Mouse (Mus musculus): Measurements from ENCODE around the gene Tmem60. TPM values are rescaled to one million over a fixed set of nuclear protein-coding genes. Genes with fewer than 3 reads are reported as not detected.

Tmem60 gene
- polyA plus RNA-seq, 1 experiment from 2014 or later = 60.8 TPM

DNA sequence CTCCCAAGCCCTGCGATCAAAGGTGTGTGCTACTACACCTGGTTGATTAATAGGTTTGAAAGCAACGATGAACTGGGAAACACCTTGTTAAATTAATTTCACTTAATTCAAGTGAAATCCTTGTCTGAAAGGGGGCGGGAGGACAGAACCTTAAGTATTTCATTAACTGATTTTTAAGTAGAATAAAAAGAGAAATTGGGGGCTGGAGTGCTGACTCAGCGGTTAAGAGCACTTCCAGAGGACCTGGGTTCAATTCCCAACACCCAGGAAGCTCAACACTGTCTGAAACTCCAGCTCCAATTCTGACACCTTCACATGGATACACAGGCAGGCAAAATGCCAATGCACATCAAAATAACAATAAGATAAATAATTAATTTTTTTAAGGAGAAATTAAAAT, 37.0 kb downstream of the Tmem60 start:
- WGBS = 95% methylated on average over 4 of the region's 4 CpGs
- H3K4me3 ChIP-seq = no peak overlapping the region
- no peaks in the 10 kb centered on the region for H3K27me3 ChIP-seq (replicated peaks)

DNA sequence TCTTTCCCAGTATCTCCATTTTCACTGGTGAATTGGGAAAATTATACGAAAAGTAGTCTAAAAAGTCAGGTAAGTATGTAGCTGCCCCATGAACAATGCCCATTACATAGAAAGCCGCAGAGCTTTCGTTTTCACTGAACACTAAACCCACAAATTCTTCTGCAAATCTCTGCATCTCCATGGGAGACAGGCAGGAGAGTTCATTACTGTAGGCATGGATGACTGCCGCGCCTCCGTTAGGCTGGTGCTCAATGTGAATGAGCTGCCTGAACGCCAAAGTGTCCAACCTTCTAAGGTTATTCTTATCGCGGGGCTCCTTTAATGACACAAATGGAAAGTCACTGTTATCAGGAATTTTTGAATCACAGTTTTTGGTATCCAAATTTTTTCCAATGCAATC, 37.6 kb downstream of the Tmem60 start:
- no peaks in the 10 kb centered on the region for H3K4me1 ChIP-seq
- no peaks in the 10 kb centered on the region for H3K9me3 ChIP-seq
- ATAC-seq (replicated peaks) = no peak
- 61% methylated on average over 9 of the region's 9 CpGs for WGBS
- H3K27ac ChIP-seq = no peak overlapping the region
- H3K9ac ChIP-seq = no peak overlapping the region
- no peaks in the 10 kb centered on the region for H3K36me3 ChIP-seq (replicated peaks)
- no peak overlapping the region for H3K4me3 ChIP-seq
- no peak overlapping the region for H3K4me2 ChIP-seq
- no peaks in the 10 kb centered on the region for H3K27me3 ChIP-seq (replicated peaks)

More for the DNA sequence above, 37.0 kb downstream of the Tmem60 start:
- no peak for ATAC-seq (replicated peaks)
- Histone ChIP-seq H3K27ac (no peak overlapping the region), H3K9ac (no peak overlapping the region), H3K9me3 (no peaks in the 10 kb centered on the region), H3K4me2 (no peak overlapping the region), H3K4me1 (no peaks in the 10 kb centered on the region), H3K36me3 (replicated peaks) (no peaks in the 10 kb centered on the region)

DNA sequence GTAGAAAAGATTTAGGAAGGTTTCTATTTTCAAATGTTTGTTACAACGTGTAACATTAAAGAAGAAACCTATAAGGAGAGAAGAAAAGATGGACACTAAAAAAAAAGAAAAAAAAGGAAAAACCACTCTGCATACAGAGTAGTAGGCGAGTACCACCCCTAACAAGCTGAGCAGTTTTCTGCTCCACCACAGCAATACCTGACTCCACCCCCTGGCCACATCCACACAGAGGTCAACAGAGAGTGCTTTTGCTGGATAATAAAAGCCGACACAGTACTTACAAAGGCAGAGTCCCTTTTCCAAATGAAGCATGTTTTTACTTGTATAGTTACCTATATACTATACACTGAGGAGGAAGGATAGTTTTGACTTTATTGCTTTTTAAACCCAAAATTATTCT, 42.6 kb downstream of the Tmem60 start:
- H3K4me3 ChIP-seq = no peak overlapping the region
- H3K27me3 ChIP-seq (replicated peaks) = no peaks in the 10 kb centered on the region
- no peak overlapping the region for H3K4me2 ChIP-seq
- H3K9ac ChIP-seq = no peak overlapping the region
- WGBS = 79% methylated on average over 3 of the region's 3 CpGs
- H3K4me1 ChIP-seq = no peaks in the 10 kb centered on the region
- no peaks in the 10 kb centered on the region for H3K9me3 ChIP-seq
- ATAC-seq (replicated peaks) = no peak
- no peak overlapping the region for H3K27ac ChIP-seq
- H3K36me3 ChIP-seq (replicated peaks) = no peaks in the 10 kb centered on the region

DNA sequence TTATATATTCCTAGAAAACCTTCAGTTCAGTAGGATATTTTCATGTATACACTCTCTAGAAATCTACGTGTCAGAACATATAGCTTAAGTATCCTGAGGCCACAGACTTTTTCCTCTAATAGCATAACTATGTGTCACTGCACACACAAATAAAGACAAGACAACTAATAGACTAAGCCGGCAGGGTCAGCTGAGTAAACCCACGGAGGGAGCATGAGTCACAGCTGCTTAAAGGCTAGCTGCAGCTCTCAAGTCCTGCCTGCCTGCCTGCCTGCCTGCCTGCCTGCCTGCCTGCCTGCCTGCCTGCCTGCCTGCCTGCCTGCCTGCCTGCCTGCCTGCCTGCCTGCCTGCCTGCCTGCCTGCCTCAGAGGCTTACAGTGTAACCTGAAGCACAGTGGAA, 43.5 kb downstream of the Tmem60 start:
- no peak overlapping the region for H3K9ac ChIP-seq
- 76% methylated on average over 3 of the region's 3 CpGs for WGBS

DNA sequence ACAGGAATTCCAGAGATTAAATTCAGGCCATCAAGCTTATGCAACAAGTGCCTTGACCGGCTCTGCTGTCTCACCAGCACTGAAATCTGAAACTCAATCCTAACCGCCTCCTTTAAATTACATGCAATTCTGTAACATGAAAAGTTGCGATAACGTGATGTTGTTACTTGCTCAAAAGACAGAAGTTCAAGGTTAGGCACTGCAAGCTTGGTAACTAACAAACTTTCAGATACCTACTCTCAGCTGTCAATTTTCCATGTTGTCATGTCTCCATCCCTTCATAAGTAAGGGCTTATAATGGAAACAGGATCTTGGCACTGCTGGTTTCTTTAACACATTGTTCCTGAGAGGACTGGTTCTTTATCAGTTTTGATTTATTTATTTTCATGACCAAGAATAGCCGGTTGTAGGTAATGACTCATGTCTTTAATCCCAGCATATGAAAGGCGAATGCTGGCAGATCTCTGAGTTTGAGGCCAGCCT, 47.7 kb downstream of the Tmem60 start:
- Histone ChIP-seq H3K9ac (no peak overlapping the region), H3K4me3 (no peak overlapping the region), H3K4me1 (no peaks in the 10 kb centered on the region), H3K4me2 (no peak overlapping the region), H3K27me3 (replicated peaks) (no peaks in the 10 kb centered on the region), H3K36me3 (replicated peaks) (no peaks in the 10 kb centered on the region), H3K9me3 (no peaks in the 10 kb centered on the region), H3K27ac (no peak overlapping the region)
- 84% methylated on average over 6 of the region's 6 CpGs for WGBS
- no peak for ATAC-seq (replicated peaks)

More for the DNA sequence above, 43.5 kb downstream of the Tmem60 start:
- no peak overlapping the region for H3K4me3 ChIP-seq
- no peaks in the 10 kb centered on the region for H3K27me3 ChIP-seq (replicated peaks)
- no peaks in the 10 kb centered on the region for H3K4me1 ChIP-seq
- no peak overlapping the region for H3K4me2 ChIP-seq
- H3K9me3 ChIP-seq = no peaks in the 10 kb centered on the region
- no peaks in the 10 kb centered on the region for H3K36me3 ChIP-seq (replicated peaks)
- no peak for ATAC-seq (replicated peaks)
- H3K27ac ChIP-seq = no peak overlapping the region

DNA sequence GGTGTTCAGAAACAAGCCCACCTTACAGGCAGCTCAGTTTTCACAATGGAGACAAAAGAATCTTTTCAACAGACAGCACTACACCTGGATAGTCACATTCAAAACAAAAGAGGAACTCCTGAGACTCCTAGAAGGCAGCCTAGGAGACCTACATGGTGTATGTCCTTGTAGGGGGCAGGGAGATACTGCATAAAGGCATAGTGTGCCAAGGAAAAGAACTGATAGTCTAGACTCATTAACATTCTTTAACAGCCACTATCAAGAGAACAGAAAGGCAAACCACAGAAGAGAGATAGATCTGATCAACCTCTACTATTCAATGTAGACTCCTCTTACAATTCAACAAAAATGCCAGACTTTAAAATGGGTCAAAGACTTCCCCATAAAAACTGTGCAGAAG, 48.4 kb downstream of the Tmem60 start:
- Histone ChIP-seq H3K9me3 (no peaks in the 10 kb centered on the region), H3K9ac (no peak overlapping the region), H3K36me3 (replicated peaks) (no peaks in the 10 kb centered on the region), H3K4me1 (no peaks in the 10 kb centered on the region), H3K27ac (no peak overlapping the region), H3K4me3 (no peak overlapping the region), H3K4me2 (no peak overlapping the region), H3K27me3 (replicated peaks) (no peaks in the 10 kb centered on the region)
- ATAC-seq (replicated peaks) = no peak

DNA sequence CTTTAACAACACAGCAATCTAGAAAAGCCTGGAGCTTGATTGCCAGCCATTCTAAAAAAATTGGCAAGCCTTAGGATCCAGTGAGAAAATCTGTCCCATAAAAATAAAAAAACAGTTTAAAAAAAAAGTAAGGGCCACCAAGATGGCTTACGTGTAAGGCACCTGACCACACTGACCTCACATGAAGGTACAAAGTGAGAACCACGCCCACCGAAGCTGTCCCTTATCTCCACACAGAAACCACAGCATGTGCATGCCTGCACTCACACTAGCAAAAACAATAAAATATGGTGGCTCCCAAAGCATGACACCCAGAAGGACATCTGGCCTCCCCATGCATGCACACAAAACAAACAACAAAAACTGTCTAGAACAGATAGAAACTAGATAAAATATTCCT, 49.3 kb downstream of the Tmem60 start:
- Histone ChIP-seq H3K4me1 (no peaks in the 10 kb centered on the region), H3K27ac (no peak overlapping the region), H3K36me3 (replicated peaks) (no peaks in the 10 kb centered on the region), H3K4me2 (no peak overlapping the region), H3K27me3 (replicated peaks) (no peaks in the 10 kb centered on the region), H3K9ac (no peak overlapping the region), H3K9me3 (no peaks in the 10 kb centered on the region), H3K4me3 (no peak overlapping the region)
- no peak for ATAC-seq (replicated peaks)
- WGBS = 89% methylated on average over 3 of the region's 3 CpGs

GRCm38 (mm10) chr5:20932585-20932984, 50.6 kb downstream of the Tmem60 start:
- Histone ChIP-seq H3K27me3 (replicated peaks) (no peaks in the 10 kb centered on the region), H3K9ac (no peak overlapping the region), H3K4me1 (no peaks in the 10 kb centered on the region), H3K36me3 (replicated peaks) (no peaks in the 10 kb centered on the region), H3K9me3 (no peaks in the 10 kb centered on the region), H3K4me2 (no peak overlapping the region), H3K27ac (no peak overlapping the region), H3K4me3 (no peak overlapping the region)
- no peak for ATAC-seq (replicated peaks)
- 96% methylated on average over 3 of the region's 3 CpGs for WGBS

GRCm38 (mm10) chr5:20935934-20936333, 53.9 kb downstream of the Tmem60 start:
- Histone ChIP-seq H3K9ac (no peak overlapping the region), H3K4me2 (no peak overlapping the region), H3K4me1 (no peaks in the 10 kb centered on the region), H3K27ac (no peak overlapping the region), H3K27me3 (replicated peaks) (no peaks in the 10 kb centered on the region), H3K4me3 (no peak overlapping the region), H3K9me3 (no peaks in the 10 kb centered on the region), H3K36me3 (replicated peaks) (no peaks in the 10 kb centered on the region)
- WGBS = 84% methylated on average over 5 of the region's 5 CpGs
- 0 out of 2 replicates have a peak, but pooled peaks have one; percentile 4 for ATAC-seq (replicated peaks)

Other genes starting within 250 kb of the Tmem60 start
- gene Phtf2, start 67 bp upstream of the Tmem60 start, polyA plus RNA-seq (2015; fragmentation: Nextera tagmentation; extraction: Ambion mirVana) = 26.5 and 27.0 TPM in 2 replicates
- gene Rsbn1l, start 74.2 kb downstream of the Tmem60 start, polyA plus RNA-seq (2015; fragmentation: Nextera tagmentation; extraction: Ambion mirVana) = 4.6 TPM in 2 replicates
- gene Ptpn12, start 173.7 kb downstream of the Tmem60 start, polyA plus RNA-seq (2015; fragmentation: Nextera tagmentation; extraction: Ambion mirVana) = 22.8 and 25.7 TPM in 2 replicates